Mouse (Mus musculus) spleen, adult 12 weeks (tissue): ENCODE data around the gene Mrvi1.
"Not testable (repeated sequence)": the region's sequence is repeated elsewhere in the genome, so short reads cannot be mapped to it uniquely, and the experiment has no call there.

Experiments
- DNase-seq: peaks from one replicate; pipeline ENCODE4 v3.0.0; 2022; ENCODE audit warnings: low spot score

Gene Mrvi1

DNA sequence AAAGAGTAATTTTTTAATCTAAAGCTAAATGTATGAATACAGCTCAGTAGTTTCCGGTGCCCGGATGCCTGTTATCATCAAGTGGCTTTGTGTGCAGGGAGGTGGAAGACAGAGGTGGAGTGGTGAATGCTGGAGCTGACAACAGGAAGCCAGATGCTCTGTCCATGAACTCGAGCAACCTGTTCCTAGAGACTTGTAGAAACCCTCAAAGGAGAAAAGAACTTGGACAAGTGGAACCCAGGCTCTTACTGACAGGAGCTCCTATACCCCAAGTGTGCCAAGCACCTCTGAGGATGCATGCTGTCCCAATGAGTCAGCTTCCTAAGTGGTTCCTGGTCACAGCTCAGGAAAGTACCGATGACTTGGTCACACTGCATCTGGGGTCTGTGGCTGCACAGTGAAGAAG is 41.1 kb downstream of the Mrvi1 start:
- DNase-seq, result no peak

- DNase-seq, result no peak
Observed at GRCm38 (mm10) chr7:110935815-110936762, 46.2 kb downstream of the Mrvi1 start.

DNA sequence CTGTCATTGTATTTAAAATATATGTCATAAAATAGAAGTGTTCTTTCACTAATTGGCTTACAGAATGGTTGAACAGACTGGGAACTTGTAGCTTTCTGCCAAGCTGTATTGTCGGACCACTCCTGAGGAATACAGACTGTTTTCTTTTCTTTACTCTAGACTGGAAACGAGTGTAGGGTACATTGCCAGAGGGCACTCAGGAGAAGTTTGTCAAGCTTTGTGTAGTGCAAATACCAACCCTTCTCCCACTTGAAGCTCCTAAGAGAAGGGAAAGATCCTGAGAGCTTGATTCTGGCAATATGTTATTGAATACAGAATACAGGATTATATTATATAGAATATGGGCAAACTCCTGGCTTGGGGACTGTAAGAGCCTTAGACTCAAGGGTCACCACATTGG is 48.3 kb downstream of the Mrvi1 start:
- no peak for DNase-seq

DNA sequence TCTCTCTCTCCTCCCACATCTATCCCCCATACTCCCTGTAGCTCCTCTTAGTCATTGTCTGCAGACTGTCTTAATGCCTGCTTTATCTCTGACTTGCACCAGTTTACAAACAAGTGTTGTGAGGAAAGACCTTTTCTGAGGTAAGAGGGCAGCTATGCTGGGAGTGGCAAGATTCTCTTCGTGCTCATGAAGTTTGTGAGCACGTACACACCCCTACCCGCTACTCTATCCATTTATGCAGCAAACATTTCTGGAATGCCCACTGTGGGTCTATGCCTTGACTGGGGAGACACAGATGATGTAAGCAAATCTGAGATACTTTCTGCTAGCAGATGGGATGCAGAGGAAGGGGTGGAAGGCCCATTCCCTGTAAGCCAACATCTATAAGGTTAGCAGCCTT is 48.9 kb downstream of the Mrvi1 start:
- no peak for DNase-seq

DNA sequence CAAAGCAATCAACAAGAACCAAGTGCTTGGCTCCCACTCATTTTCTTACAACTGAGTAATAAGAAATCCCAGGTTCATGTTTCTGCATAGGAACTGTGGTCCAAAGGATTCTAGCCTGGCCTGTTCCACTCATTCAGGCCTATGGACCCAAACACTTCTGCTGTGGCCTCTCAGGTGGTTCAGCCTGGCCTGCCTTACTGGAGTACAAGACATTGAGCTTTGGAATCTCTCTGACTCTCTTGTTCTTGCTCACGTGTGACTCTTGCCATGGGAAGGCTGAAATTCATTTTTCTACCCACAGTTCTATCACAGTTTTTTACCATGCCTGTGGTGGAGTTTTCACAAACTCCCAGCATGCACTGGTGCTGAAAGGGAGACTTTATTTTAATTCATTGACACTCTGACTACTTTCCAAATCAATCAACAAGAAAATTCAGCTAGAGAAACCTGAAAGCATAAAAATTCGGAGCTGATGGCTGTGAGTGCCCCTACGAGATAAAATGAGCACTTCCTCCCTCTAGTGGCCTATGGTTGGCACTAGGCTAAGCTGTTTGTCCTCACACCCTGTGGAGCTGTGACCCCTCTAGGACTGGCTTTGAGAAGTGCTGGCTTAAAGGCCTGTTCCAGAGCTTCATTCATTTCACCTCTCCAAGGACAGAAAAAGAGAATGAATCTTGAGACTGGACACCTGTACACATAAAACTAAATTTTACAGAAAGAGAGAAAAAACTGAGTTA is 52.0 kb downstream of the Mrvi1 start:
- no peak for DNase-seq

- no peak for DNase-seq
Observed at GRCm38 (mm10) chr7:110926562-110926961, 55.7 kb downstream of the Mrvi1 start.

DNA sequence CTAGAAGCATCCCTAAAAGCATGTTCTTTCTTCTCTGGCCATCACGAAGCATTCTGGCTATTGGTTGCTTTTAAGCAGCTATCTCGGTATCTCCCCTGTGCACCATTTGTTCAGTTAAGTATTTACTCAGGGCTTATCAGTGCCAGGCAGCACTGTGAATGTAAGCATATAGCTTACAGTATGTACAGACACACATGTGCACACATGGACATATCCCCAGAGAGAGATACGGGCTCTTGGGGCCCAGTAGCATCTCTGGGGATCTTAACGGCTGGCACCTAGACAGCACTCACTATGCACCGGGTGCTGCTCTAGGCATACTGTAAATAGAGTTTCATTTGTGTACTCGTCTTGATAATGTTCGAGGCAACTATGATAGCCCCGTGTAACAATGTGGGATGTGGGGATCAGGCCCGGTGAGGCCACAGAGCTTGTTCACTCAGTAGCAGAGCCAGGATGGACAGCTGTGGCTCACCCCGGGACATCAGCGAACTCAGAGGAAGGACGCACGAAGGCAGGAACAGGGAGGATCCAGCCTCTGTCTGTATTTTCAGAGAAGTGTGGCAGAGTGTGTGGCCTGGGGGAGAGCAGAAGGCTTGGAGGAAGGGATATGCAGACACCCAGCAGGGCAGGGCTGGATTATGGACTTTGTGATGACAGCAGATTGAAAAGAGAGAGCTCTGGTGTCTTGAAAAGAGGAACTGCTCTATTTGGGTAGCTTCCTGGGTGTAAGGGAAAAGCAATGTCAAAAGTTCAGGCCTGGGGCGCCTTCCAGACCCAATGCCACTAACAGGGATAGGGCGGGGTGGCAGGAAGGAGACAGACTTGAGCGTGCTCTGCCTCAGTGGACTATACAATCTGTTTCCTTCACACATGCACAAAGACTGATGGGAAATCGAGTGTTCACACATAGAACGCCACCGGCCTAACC is 61.7 kb downstream of the Mrvi1 start:
- peak; percentile 50 for DNase-seq

DNA sequence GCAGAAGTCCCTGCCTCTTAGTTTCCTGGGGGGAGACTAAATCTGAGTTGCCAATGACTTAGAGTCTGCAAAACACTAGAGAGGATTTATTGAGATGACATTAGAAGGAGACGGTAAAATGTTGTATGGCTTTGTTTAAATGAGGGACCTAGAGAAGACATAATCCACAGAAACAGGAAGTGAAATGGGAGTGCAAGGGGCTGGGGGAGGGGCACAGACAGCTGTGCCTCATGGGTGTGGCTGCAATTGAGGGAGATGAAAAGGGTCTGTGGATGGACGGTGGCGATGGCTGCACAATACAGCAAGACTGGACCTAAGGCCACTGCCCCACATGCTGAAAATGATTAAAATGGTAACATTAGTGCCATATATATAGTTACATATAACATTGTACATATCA is 62.5 kb downstream of the Mrvi1 start:
- DNase-seq, result no peak

- no peak for DNase-seq
Observed at GRCm38 (mm10) chr7:110915913-110916312, 66.3 kb downstream of the Mrvi1 start.

DNA sequence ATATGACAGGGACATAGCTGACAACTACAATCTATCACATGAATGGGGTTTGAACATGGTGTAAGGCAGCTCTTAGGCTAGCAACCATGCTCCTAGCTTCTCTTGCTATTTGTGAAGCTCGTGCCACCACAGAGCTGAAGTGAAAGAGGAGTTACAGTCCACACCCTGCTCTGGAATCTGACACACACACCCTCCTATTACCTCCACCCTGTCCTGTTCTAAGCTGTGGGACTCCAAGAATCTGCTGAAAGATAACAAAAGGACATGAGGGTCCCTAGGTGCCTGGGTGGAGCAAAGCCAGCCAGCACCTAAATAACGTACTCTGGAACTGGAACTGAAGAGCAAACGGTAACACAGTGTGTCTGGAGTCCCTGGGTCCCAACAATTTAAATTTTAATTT is 67.7 kb downstream of the Mrvi1 start:
- DNase-seq, result no peak

- DNase-seq, result no peak
Observed at GRCm38 (mm10) chr7:110913754-110914153, 68.5 kb downstream of the Mrvi1 start.

GRCm38 (mm10) chr7:110908209-110909144 is 73.8 kb downstream of the Mrvi1 start:
- no peak for DNase-seq

- DNase-seq, result no peak
Observed at GRCm38 (mm10) chr7:110906566-110906965, 75.7 kb downstream of the Mrvi1 start.

- no peak for DNase-seq
Observed at GRCm38 (mm10) chr7:110903226-110903625, 79.0 kb downstream of the Mrvi1 start.

- DNase-seq, result no peak
Observed at GRCm38 (mm10) chr7:110897202-110897601, 85.1 kb downstream of the Mrvi1 start.

DNA sequence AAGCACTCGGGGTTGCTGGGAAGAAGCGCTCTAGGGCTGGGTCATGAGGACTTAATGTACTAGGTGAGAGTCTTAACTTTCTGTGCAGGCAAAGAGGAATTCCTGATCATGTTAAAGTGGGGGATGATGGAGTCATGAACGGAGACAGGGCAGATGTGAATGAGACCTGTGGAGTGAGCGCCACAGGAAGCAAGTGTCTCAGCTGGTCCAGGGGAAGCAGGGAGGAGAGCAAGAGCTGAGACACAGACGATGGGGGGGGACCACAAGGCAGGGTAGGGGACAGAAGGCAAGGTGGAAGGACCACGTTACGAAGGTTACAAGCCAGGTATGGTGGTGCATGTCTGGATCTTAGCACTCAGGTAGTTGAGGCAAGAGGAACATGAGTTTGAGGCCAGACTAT is 85.8 kb downstream of the Mrvi1 start:
- no peak for DNase-seq

- DNase-seq, result not testable (repeated sequence)
Observed at GRCm38 (mm10) chr7:110895772-110896171, 86.5 kb downstream of the Mrvi1 start.

- DNase-seq, result no peak
Observed at GRCm38 (mm10) chr7:110894673-110895072, 87.6 kb downstream of the Mrvi1 start.

GRCm38 (mm10) chr7:110893943-110894610 is 88.2 kb downstream of the Mrvi1 start:
- DNase-seq, result no peak

- no peak for DNase-seq
Observed at GRCm38 (mm10) chr7:110891501-110891986, 90.7 kb downstream of the Mrvi1 start.
